Mouse (Mus musculus): Measurements from ENCODE around the gene Rab8b. TPM values are rescaled to one million over a fixed set of nuclear protein-coding genes. Genes with fewer than 3 reads are reported as not detected.
"Not testable (repeated sequence)": the region's sequence is repeated elsewhere in the genome, so short reads cannot be mapped to it uniquely, and the experiment has no call there.

The Rab8b gene
- polyA plus RNA-seq, 1 experiment from 2014 or later, result 30.5 TPM

DNA sequence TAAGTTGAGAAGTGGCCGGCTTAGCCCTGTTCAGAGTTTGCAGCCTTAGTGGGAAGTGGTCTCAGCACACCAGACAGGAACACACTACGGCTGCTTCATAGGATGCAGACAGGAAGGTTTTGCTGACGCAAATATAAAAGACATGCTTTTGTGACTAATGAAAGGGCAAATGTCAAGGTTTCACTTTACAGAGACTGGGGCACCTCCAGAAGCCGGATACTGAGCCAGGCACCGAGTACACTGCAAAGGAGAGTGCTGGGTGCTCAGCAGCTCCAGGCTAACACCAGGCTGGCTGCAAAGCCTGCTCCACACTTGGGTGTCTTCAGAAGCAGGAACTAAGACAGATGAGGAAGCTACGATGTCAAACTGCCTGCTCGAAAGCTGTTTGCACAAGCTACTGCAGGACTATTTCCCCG, 37.1 kb downstream of the Rab8b start:
- no peaks in the 10 kb centered on the region for H3K36me3 ChIP-seq
- no peaks in the 10 kb centered on the region for H3K9me3 ChIP-seq
- no peak overlapping the region for H3K4me3 ChIP-seq
- H3K4me1 ChIP-seq (replicated peaks), result peaks cover 18% of the 10 kb centered on the region
- H3K9ac ChIP-seq, result no peak overlapping the region
- no peak overlapping the region for H3K4me2 ChIP-seq
- H3K27ac ChIP-seq (replicated peaks), result no peak overlapping the region
- no peaks in the 10 kb centered on the region for H3K27me3 ChIP-seq
- no peak for ATAC-seq (ENCODE audit: low read depth)
- 67% methylated on average over 8 of the region's 8 CpGs for WGBS

DNA sequence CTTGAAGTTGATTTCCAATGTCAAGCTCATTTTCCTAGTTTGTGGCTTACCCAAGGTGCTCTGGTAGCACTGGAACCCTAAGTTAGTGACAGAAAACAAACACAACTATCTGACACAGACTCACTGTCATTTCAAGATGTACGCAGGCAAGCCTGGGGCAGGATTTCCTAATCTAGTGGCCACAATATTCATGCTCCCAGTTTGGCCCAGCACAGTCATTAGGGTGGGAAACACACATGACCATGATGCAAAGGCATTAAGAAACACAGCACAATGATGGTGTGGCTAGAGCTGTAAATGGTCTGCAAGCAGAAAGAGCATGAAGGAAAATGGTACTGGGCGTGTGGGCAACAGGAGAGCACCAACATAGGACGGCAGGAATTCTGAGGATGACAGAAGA, 37.6 kb downstream of the Rab8b start:
- 86% methylated on average over 3 of the region's 3 CpGs for WGBS
- ATAC-seq (ENCODE audit: low read depth), result no peak
- no peak overlapping the region for H3K4me3 ChIP-seq

GRCm38 (mm10) chr9:66880752-66881151, 38.7 kb downstream of the Rab8b start:
- H3K27ac ChIP-seq (replicated peaks), result no peak overlapping the region
- no peak overlapping the region for H3K9ac ChIP-seq
- H3K27me3 ChIP-seq, result no peaks in the 10 kb centered on the region
- H3K4me3 ChIP-seq, result no peak overlapping the region
- H3K36me3 ChIP-seq, result no peaks in the 10 kb centered on the region
- H3K4me1 ChIP-seq (replicated peaks), result peaks cover 4% of the 10 kb centered on the region; the same call in 1 of the 2 replicates
- WGBS, result 93% methylated on average over 2 of the region's 2 CpGs
- no peak overlapping the region for H3K4me2 ChIP-seq
- no peaks in the 10 kb centered on the region for H3K9me3 ChIP-seq
- ATAC-seq (ENCODE audit: low read depth), result no peak

More for the DNA sequence above, 37.6 kb downstream of the Rab8b start:
- Histone ChIP-seq H3K4me2 (no peak overlapping the region), H3K9me3 (no peaks in the 10 kb centered on the region), H3K27ac (replicated peaks) (no peak overlapping the region), H3K9ac (no peak overlapping the region), H3K4me1 (replicated peaks) (peaks cover 13% of the 10 kb centered on the region), H3K27me3 (no peaks in the 10 kb centered on the region), H3K36me3 (no peaks in the 10 kb centered on the region)

GRCm38 (mm10) chr9:66879486-66879885, 40.0 kb downstream of the Rab8b start:
- Histone ChIP-seq H3K36me3 (peaks cover 3% of the 10 kb centered on the region; the same call in 1 of the 2 replicates), H3K4me3 (no peak overlapping the region), H3K27ac (replicated peaks) (no peak overlapping the region), H3K9me3 (0 out of 2 replicates have a peak, but pooled peaks cover 2% of the 10 kb centered on the region), H3K9ac (no peak overlapping the region), H3K27me3 (no peaks in the 10 kb centered on the region), H3K4me2 (no peak overlapping the region), H3K4me1 (replicated peaks) (peaks cover 4% of the 10 kb centered on the region; the same call in 1 of the 2 replicates)
- no peak for ATAC-seq (ENCODE audit: low read depth)
- whole genome bisulfite sequencing, result 75% methylated on average over 6 of the region's 6 CpGs

DNA sequence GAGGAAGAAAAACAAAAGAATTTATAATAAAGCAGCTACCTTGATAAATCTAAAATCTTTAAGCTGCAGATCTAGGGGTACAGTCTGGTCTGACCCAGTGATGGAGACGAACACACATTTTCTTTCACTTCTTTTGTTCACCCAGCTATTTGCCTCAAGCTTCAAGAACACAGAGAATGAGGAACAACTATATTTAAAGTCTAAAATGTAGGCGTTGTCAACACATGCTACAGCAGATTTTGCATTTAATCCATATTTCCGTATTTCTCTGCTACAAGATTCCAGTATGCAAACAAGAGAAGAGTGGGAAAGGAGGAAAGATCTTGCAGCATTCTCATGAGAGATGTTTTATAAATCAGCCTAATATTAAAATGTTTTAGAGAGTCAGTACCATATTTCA, 40.6 kb downstream of the Rab8b start:
- ATAC-seq (ENCODE audit: low read depth), result no peak
- WGBS, result 96% methylated on average over 3 of the region's 3 CpGs
- no peak overlapping the region for H3K9ac ChIP-seq
- 0 out of 2 replicates have a peak, but pooled peaks cover 2% of the 10 kb centered on the region for H3K9me3 ChIP-seq
- no peak overlapping the region for H3K27ac ChIP-seq (replicated peaks)
- H3K36me3 ChIP-seq, result peaks cover 5% of the 10 kb centered on the region; the same call in 1 of the 2 replicates
- H3K4me1 ChIP-seq (replicated peaks), result peaks cover 4% of the 10 kb centered on the region; the same call in 1 of the 2 replicates
- no peak overlapping the region for H3K4me3 ChIP-seq
- H3K27me3 ChIP-seq, result no peaks in the 10 kb centered on the region
- no peak overlapping the region for H3K4me2 ChIP-seq

- 88% methylated on average over 5 of the region's 5 CpGs for WGBS
- H3K36me3 ChIP-seq, result peaks cover 5% of the 10 kb centered on the region; the same call in 1 of the 2 replicates
- H3K9ac ChIP-seq, result no peak overlapping the region
- no peak for ATAC-seq (ENCODE audit: low read depth)
- H3K4me1 ChIP-seq (replicated peaks), result peaks cover 4% of the 10 kb centered on the region; the same call in 1 of the 2 replicates
- no peak overlapping the region for H3K4me2 ChIP-seq
- no peak overlapping the region for H3K4me3 ChIP-seq
- H3K27ac ChIP-seq (replicated peaks), result no peak overlapping the region
- H3K9me3 ChIP-seq, result 0 out of 2 replicates have a peak, but pooled peaks cover 2% of the 10 kb centered on the region
- H3K27me3 ChIP-seq, result no peaks in the 10 kb centered on the region
These were observed 42.9 kb downstream of the Rab8b start for GRCm38 (mm10) chr9:66876577-66876976.

DNA sequence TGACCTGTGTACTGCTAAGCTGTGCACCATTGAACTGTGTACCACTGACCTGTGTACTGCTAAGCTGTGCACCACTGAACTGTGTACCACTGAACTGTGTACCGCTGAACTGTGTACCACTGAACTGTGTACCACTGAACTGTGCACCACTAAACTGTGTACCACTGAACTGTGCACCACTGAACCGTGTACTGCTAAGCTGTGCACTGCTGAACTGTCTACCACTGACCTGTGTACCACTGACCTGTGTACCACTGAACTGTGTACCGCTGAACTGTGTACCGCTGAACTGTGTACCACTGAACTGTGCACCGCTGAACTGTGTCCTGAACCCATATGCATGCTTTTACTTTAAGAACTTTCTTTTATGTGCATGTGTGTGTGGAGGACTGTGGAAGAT, 45.2 kb downstream of the Rab8b start:
- Histone ChIP-seq H3K9me3 (0 out of 2 replicates have a peak, but pooled peaks cover 2% of the 10 kb centered on the region), H3K4me2 (no peak overlapping the region), H3K4me3 (no peak overlapping the region), H3K27me3 (no peaks in the 10 kb centered on the region), H3K27ac (replicated peaks) (no peak overlapping the region), H3K4me1 (replicated peaks) (no peaks in the 10 kb centered on the region), H3K36me3 (peaks cover 5% of the 10 kb centered on the region; the same call in 1 of the 2 replicates), H3K9ac (no peak overlapping the region)
- ATAC-seq (ENCODE audit: low read depth), result no peak
- 93% methylated on average over 5 of the region's 5 CpGs for WGBS

DNA sequence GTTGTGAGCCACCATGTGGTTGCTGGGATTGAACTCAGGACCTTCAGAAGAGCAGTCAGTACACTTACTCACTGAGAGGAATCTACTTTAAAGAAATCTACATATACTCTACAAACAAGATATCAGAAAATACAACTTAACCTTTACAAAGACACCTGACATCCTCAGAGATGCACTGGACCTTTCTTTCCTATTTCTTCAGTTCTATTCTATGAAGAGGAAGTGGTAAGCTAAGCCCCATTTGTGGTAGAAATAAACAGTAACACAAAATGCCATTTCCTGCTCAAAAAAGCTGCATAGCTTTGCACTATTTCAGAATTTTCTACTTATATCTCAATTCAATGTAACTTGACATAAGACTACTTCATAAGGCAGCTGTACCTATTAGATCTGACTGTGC, 46.0 kb downstream of the Rab8b start:
- Histone ChIP-seq H3K36me3 (peaks cover 5% of the 10 kb centered on the region; the same call in 1 of the 2 replicates), H3K9me3 (0 out of 2 replicates have a peak, but pooled peaks cover 2% of the 10 kb centered on the region), H3K27me3 (no peaks in the 10 kb centered on the region), H3K4me3 (no peak overlapping the region), H3K4me1 (replicated peaks) (no peaks in the 10 kb centered on the region), H3K4me2 (no peak overlapping the region), H3K27ac (replicated peaks) (no peak overlapping the region), H3K9ac (no peak overlapping the region)
- no peak for ATAC-seq (ENCODE audit: low read depth)

GRCm38 (mm10) chr9:66873009-66873408, 46.5 kb downstream of the Rab8b start:
- H3K4me2 ChIP-seq; ATAC-seq (ENCODE audit: low read depth); H3K9me3 ChIP-seq; H3K36me3 ChIP-seq; H3K4me1 ChIP-seq (replicated peaks); H3K27me3 ChIP-seq; H3K27ac ChIP-seq (replicated peaks); H3K4me3 ChIP-seq; H3K9ac ChIP-seq: not testable (repeated sequence)
- WGBS, result 85% methylated on average over 2 of the region's 2 CpGs

- no peak for ATAC-seq (ENCODE audit: low read depth)
- Histone ChIP-seq H3K27me3 (no peaks in the 10 kb centered on the region), H3K27ac (replicated peaks) (no peak overlapping the region), H3K36me3 (peaks cover 5% of the 10 kb centered on the region; the same call in 1 of the 2 replicates), H3K4me2 (no peak overlapping the region), H3K9ac (no peak overlapping the region), H3K4me3 (no peak overlapping the region), H3K4me1 (replicated peaks) (no peaks in the 10 kb centered on the region), H3K9me3 (0 out of 2 replicates have a peak, but pooled peaks cover 2% of the 10 kb centered on the region)
- 76% methylated on average over 10 of the region's 10 CpGs for WGBS
These were observed 47.3 kb downstream of the Rab8b start for GRCm38 (mm10) chr9:66872015-66872727.

- Histone ChIP-seq H3K36me3 (peaks cover 7% of the 10 kb centered on the region), H3K9me3 (no peaks in the 10 kb centered on the region), H3K4me3 (no peak overlapping the region), H3K9ac (no peak overlapping the region), H3K27me3 (no peaks in the 10 kb centered on the region), H3K27ac (replicated peaks) (0 out of 2 replicates have a peak overlapping the region, but pooled peaks have one; percentile 23), H3K4me2 (no peak overlapping the region), H3K4me1 (replicated peaks) (peaks cover 25% of the 10 kb centered on the region)
- ATAC-seq (ENCODE audit: low read depth), result no peak
- 67% methylated on average over 3 of the region's 3 CpGs for WGBS
These were observed 54.8 kb downstream of the Rab8b start for GRCm38 (mm10) chr9:66864708-66865107.

DNA sequence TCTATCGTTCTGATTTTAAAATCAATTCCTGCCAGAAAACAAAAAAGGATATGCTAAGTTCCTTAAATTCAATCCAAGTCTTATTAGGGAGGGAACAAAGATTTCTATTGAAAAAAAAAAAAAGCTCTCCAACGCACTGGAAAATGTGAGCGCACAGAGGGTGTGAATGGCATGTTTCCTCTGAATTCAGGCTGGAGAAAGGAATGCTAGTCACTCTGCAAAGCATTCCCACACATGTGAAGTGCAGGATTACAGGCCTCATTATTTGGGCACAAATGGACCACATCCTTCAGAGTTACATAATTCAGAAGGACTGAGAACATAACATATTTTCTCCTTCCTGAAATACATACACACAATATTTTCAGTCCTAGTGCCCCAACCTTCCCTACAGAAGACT, 56.0 kb downstream of the Rab8b start:
- Histone ChIP-seq H3K4me3 (no peak overlapping the region), H3K27me3 (no peaks in the 10 kb centered on the region), H3K9me3 (no peaks in the 10 kb centered on the region), H3K4me1 (replicated peaks) (peaks cover 25% of the 10 kb centered on the region), H3K27ac (replicated peaks) (no peak overlapping the region), H3K9ac (no peak overlapping the region), H3K36me3 (peaks cover 18% of the 10 kb centered on the region), H3K4me2 (no peak overlapping the region)
- 49% methylated on average over 3 of the region's 3 CpGs for WGBS
- no peak for ATAC-seq (ENCODE audit: low read depth)

Measured in neural tube, embryonic 13.5 days (tissue).